Mouse (Mus musculus) gastrocnemius, postnatal 4 days (tissue): ENCODE data around the gene Fam213b. TPM values are rescaled to one million over a fixed set of nuclear protein-coding genes. Genes with fewer than 3 reads are reported as not detected.

Source experiments
- DNase-seq, 2 experiments: peaks; one replicate each; pipeline ENCODE4 v3.0.0; 2021 to 2022; ENCODE audit warnings: low spot score in 2 of 2, mixed read lengths in 2 of 2
- total RNA-seq, 2 experiments: library from RNA; stranded (reverse); gene quantifications; 2 replicates each; pipeline ENCODE4 v1.2.3; 2021

Fam213b gene
- total RNA-seq, 2 experiments from 2014 or later = 100 to 112 TPM

DNA sequence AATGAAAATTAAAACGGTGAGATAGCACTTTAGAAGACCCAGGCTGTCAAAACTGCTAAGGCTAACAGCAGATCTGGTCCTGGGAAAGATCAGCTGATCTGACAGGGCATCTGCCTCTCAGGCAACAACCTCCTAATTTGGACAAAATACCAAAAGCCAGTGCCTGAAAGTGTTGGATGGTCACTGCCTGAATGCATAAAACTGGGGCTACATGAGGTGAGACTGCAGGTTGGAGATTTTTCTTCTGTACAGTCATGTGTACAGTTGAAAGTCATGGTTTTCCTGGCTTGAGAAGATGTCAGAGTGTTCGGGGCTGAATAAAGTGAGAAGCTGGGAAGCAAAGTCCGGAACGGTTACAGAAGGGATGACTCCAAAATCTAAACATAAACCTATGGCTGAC is 45.1 kb downstream of the Fam213b start:
- no peak for DNase-seq

- DNase-seq = no peak
Measured at GRCm38 (mm10) chr4:154852696-154853095, 46.2 kb downstream of the Fam213b start.

Other genes starting within 250 kb of the Fam213b start
- gene Actrt2, start 231.3 kb downstream of the Fam213b start, total RNA-seq = not detected
- gene Ttc34, start 61.7 kb downstream of the Fam213b start, total RNA-seq = under 1 TPM; 0.13 to 0.22 TPM
- gene Mmel1, start 29.6 kb downstream of the Fam213b start, total RNA-seq = under 1 TPM; 0.34 to 0.62 TPM
- 1 to 10 TPM; 3.2 to 4.3 TPM for gene Tnfrsf14, start 29.4 kb upstream of the Fam213b start, total RNA-seq
- under 1 TPM; 0.49 to 0.67 TPM for gene Hes5, start 61.8 kb upstream of the Fam213b start, total RNA-seq
- gene Pank4, start 65.0 kb upstream of the Fam213b start, total RNA-seq = 10 to 100 TPM; 27.4 to 29.9 TPM
- under 1 TPM; 0.15 to 0.29 TPM for gene Plch2, start 157.6 kb upstream of the Fam213b start, total RNA-seq
- 10 to 100 TPM; 12.2 to 14.0 TPM for gene Pex10, start 167.9 kb upstream of the Fam213b start, total RNA-seq
- 10 to 100 TPM; 61.1 to 63.1 TPM for gene Rer1, start 187.2 kb upstream of the Fam213b start, total RNA-seq
- gene Morn1, start 187.4 kb upstream of the Fam213b start, total RNA-seq = 1 to 10 TPM; 3.9 to 4.4 TPM